Mouse (Mus musculus) B cell, adult 2 months (primary cell): ENCODE results near the gene Psmc2.

Source experiments
- DNase-seq, 2 experiments: peaks; one replicate each; pipeline ENCODE4 v3.0.0; 2022

Gene Psmc2

GRCm38 (mm10) chr5:21810924-21811323 lies 25.8 kb downstream of the Psmc2 start:
- DNase-seq: no peak

- peak; percentile 59 to 66 for DNase-seq
These were observed 28.9 kb downstream of the Psmc2 start for GRCm38 (mm10) chr5:21813994-21814393.

GRCm38 (mm10) chr5:21826370-21826769 lies 41.3 kb downstream of the Psmc2 start:
- no peak for DNase-seq

GRCm38 (mm10) chr5:21827643-21828042 lies 42.6 kb downstream of the Psmc2 start:
- no peak for DNase-seq

GRCm38 (mm10) chr5:21828855-21829254 lies 43.8 kb downstream of the Psmc2 start:
- DNase-seq: no peak

GRCm38 (mm10) chr5:21831761-21832160 lies 46.7 kb downstream of the Psmc2 start:
- no peak for DNase-seq

GRCm38 (mm10) chr5:21844676-21845075 lies 59.6 kb downstream of the Psmc2 start:
- no peak for DNase-seq

- no peak for DNase-seq
These were observed 61.7 kb downstream of the Psmc2 start for GRCm38 (mm10) chr5:21846616-21847290.

- DNase-seq: no peak
These were observed 62.4 kb downstream of the Psmc2 start for GRCm38 (mm10) chr5:21847438-21847837.

- DNase-seq: no peak
These were observed 66.7 kb downstream of the Psmc2 start for GRCm38 (mm10) chr5:21851679-21852340.
